Mouse (Mus musculus) central nervous system, embryonic 11.5 days (tissue): ENCODE measurements around the gene Pifo. TPM values are rescaled to one million over a fixed set of nuclear protein-coding genes. Genes with fewer than 3 reads are reported as not detected.

Source experiments
- polyA plus RNA-seq: library from polyadenylated mRNA; depleted of rRNA; stranded (reverse); fragments of >200 nt; gene quantifications from 2 replicates; pipeline ENCODE4 v1.2.3, GENCODE M21; 2012; rRNA removed

Gene Pifo
- 0.61 and 0.73 TPM in 2 replicates for polyA plus RNA-seq

GRCm38 (mm10) chr3:106014546-106014945 lies at the start of gene Pifo:
Gene Pifo (minus strand): TSS chr3:106014646.

GRCm38 (mm10) chr3:106032781-106033180 lies 18.3 kb upstream of the Pifo start, which contains the start of gene Chil5:
Gene Chil5 (minus strand): TSS chr3:106032814.

GRCm38 (mm10) chr3:105973411-105973810 lies 41.0 kb downstream of the Pifo start, which contains the start of gene Ovgp1:
Gene Ovgp1 (plus strand): TSS chr3:105973711.

GRCm38 (mm10) chr3:105959999-105960398 lies 54.4 kb downstream of the Pifo start, which contains the start of gene Atp5f1:
Gene Atp5f1 (minus strand): TSS chr3:105960099.

GRCm38 (mm10) chr3:105958974-105959580 lies 55.4 kb downstream of the Pifo start, which contains the start of gene Wdr77:
Gene Wdr77 (plus strand): TSS chr3:105959369.

Other genes with a start within 250 kb of the Pifo start
- 44.0 and 48.7 TPM in 2 replicates for gene Rap1a, start 213.3 kb downstream of the Pifo start, polyA plus RNA-seq
- gene Adora3, start 143.8 kb downstream of the Pifo start, polyA plus RNA-seq: 0.07 TPM in 1 of 2 replicates, not detected in the other
- gene Tmigd3, start 143.7 kb downstream of the Pifo start, polyA plus RNA-seq: 0.08 and 0.17 TPM in 2 replicates
- 1.1 and 1.2 TPM in 2 replicates for gene I830077J02Rik, start 82.0 kb downstream of the Pifo start, polyA plus RNA-seq
- gene Wdr77, start 55.3 kb downstream of the Pifo start, polyA plus RNA-seq: 62.9 and 82.8 TPM in 2 replicates
- 271 and 331 TPM in 2 replicates for gene Atp5f1, start 54.5 kb downstream of the Pifo start, polyA plus RNA-seq
- 7.6 and 18.3 TPM in 2 replicates for gene Ovgp1, start 40.9 kb downstream of the Pifo start, polyA plus RNA-seq
- gene Chil5, start 18.2 kb upstream of the Pifo start, polyA plus RNA-seq: 0.16 TPM in 1 of 2 replicates, not detected in the other
- gene Chia1, start 98.6 kb upstream of the Pifo start, polyA plus RNA-seq: 0.16 and 0.26 TPM in 2 replicates
- not detected in 2 replicates for gene Chil3, start 152.9 kb upstream of the Pifo start, polyA plus RNA-seq
- gene Chil4, start 204.9 kb upstream of the Pifo start, polyA plus RNA-seq: not detected in 2 replicates